Mouse (Mus musculus) neutrophil, adult 5-6 weeks (primary cell): ENCODE measurements around the gene Golm1. TPM values are rescaled to one million over a fixed set of nuclear protein-coding genes. Genes with fewer than 3 reads are reported as not detected.

ENCODE experiments used
- ATAC-seq: fragments of 151-379, 151-347 bp; 2 replicates; pipeline ENCODE4 v1.8.0; 2017; ENCODE audit warnings: mild to moderate bottlenecking, moderate TSS enrichment; ENCODE audit not compliant: insufficient number of reproducible peaks, poor library complexity, low FRiP score, severe bottlenecking; ENCODE audit errors: extremely low read depth
- total RNA-seq: library from RNA; stranded (forward); fragments of 200-1000 nt; gene quantifications from 2 replicates; pipeline ENCODE4 v1.2.3, GENCODE M21; 2017

Golm1 gene
- total RNA-seq, 1 experiment from 2014 or later = 22.6 TPM

GRCm38 (mm10) chr13:59679908-59680307, 4.3 kb upstream of the Golm1 start:
- no peak for ATAC-seq

DNA sequence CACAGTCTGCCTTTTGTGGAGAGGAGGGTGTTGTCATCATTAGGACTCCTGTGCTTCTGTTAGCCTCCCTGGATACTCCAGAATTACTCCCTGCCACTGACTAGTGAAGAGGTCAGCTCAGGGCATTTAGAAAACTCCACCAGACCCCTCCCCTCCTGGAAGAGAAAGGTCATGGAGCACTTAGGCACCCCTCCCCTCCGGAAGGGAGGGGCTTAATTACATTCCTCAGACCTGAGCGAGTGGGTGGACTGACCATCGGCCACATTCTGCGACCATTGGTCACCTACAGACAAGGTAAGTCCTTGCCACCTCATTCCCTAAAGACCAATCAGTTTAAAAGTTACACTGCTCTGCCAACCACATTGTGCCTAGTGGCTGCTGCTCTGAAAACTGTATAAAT, 3.7 kb upstream of the Golm1 start:
- no peak for ATAC-seq

DNA sequence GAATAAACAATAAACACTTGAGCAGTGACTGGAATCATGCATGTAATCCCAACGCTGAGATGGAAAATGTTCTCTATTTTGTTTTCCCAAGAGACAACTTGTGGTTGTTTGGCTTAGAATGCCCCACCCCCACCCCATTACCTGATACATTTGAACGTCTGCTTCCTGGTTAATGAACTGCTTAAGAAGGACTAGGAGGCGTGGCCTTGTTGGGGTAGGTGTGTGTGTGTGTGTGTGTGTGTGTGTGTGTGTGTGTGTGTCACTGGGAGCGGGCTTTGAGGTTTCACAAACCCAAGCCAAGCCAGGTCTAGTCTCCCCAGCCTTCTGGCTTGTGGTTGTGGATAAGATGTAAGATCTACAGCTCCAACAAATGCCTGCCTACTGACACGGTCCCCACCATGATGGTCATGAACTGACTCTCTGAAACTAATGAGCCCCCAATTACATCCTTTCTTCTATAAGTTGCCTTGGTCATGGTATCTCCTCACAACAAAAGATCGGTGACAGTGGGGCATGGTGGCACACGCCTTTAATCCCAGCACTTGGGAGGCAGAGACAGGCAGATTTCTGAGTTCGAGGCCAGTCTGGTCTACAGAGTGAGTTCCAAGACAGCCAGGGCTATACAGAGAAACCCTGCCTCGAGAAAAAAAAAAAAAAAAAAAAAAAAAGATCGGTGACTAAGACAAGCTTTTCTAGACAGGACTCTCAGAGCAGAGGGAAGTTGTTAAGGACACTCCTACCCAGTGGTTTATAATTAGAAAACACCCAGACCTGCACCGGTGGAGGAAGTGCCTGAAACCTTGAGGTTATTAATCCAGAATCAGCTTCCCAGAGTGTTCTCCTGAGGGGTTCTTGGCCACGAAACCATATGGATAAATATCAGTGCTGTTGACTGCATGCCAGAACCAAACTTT, 962 bp upstream of the Golm1 start:
- peak; percentile 61; the same call in 1 of the 2 replicates for ATAC-seq

GRCm38 (mm10) chr13:59674761-59675150, 855 bp downstream of the Golm1 start:
- no peak for ATAC-seq

DNA sequence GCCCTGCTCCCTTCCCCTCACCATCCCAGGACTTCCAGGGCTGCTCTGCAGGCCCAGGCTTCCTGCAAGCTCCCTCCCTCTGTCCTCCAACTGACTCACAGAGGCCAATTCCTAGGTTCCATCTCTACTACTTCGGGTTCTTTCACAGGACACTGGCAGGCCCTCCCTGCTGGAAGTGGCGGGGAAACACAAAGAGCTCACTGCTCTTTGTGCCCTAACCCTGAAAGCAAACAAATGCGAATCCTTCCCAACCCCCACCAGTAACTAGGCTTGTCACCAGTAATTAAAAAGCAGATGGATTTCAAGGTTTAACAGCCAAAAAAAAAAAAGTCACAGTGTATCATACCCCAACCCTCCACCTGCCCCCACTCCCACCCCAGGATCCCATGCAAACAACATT, 1.4 kb downstream of the Golm1 start:
- ATAC-seq = no peak

DNA sequence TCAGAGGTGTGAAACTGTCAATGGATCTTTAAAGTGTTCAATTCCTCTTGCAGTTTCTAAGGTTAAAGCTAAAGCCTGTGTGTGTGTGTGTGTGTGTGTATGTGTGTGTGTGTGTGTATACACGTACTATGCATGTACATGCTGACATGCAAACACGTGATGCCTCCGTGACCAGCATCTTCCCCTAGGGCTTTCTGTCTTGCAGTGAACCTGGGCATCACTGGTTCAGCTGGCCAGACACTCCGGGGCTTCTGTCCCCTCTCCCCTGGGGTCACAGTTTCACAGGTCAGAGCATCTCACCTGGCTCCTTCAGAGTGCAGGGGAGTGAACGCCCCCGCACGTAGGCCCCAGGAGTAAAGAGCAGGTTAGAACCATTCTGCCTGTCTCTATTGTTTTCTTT, 2.0 kb downstream of the Golm1 start:
- ATAC-seq = no peak

- no peak for ATAC-seq
These were observed 3.4 kb downstream of the Golm1 start for GRCm38 (mm10) chr13:59672248-59672647.

- ATAC-seq = no peak
These were observed 4.1 kb downstream of the Golm1 start for GRCm38 (mm10) chr13:59671521-59671920.

- ATAC-seq = no peak
These were observed 5.7 kb downstream of the Golm1 start for GRCm38 (mm10) chr13:59669946-59670345.

GRCm38 (mm10) chr13:59668501-59669093, 7.0 kb downstream of the Golm1 start:
- ATAC-seq = peak; percentile 53

DNA sequence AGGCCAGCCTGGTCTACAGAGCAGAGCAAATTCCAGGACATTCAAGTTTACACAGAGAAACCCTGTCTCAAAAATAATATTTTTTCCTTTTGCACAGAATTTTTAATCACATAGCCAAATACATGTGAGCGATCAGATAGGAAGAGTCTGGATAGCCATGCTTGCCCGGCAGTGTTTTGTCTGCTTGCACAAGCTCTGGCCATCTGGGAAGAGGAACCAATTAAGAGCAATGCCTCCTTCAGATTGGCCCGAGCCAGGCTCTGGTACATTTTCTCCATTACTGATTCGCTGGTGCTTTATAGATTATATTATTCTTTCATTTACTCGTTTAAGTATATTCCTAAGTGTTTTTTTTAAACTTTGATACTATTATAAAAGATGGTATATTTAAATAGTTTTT, 7.8 kb downstream of the Golm1 start:
- ATAC-seq = no peak

- no peak for ATAC-seq
These were observed 11.5 kb downstream of the Golm1 start for GRCm38 (mm10) chr13:59663939-59664712.

DNA sequence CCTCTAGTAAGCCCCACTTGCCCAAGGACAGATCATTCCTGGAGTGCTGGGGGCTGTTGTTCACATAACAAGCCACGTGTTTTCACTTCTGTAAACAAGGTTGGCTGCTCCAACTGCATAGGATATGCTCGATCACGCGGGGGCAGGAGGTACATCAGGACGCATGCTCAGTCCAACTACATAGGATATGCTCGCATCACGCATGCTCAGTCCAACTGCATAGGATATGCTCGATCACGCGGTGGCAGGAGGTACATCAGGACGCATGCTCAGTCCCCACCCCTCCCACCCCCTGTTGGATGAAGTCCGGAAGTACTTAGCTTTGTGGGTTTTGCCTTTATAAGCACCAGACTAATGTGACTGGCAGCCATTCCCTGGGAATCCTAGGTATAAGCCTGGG, 13.6 kb downstream of the Golm1 start:
- ATAC-seq = no peak

DNA sequence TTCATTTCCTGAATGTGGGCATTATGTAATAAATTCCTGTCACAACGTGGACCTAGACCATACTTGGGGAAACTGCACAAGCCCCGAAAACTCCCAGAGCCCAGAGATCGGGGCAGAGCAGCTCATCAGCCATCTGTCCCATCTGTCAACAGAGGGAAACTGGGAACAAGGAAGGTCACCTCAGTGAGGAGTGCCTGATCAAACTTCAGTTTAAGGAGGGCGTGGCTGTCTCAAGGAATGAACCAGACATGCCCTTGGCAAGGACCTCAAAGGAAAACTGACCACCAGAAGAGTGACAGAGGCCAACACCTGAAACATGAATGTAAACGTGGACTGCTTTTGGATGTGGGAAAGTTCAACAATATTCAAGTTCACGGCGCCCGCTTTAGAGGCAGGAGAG, 14.2 kb downstream of the Golm1 start:
- no peak for ATAC-seq

- ATAC-seq = no peak
These were observed 15.2 kb downstream of the Golm1 start for GRCm38 (mm10) chr13:59660371-59660770.

- no peak for ATAC-seq
These were observed 17.8 kb downstream of the Golm1 start for GRCm38 (mm10) chr13:59657781-59658180.

DNA sequence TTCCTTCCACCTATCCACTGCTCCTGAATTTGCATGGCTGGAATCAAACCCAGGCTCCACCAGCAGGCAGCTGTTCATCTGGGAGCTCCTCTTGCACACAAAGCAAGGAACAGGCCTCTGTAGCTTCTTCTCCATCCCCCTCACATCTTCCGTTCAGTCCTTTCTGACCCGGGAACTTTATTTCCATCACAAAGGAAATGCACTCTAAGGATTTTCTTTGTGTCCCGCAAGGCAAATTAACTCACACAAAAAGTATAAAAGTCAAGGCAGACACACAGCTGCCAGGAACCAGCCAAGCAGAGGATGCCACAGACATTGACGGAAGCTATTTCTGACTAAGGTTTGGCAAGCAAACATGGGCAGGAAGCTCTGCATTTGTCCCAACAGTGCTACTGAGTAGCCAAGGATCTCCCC, 18.6 kb downstream of the Golm1 start:
- ATAC-seq = no peak

DNA sequence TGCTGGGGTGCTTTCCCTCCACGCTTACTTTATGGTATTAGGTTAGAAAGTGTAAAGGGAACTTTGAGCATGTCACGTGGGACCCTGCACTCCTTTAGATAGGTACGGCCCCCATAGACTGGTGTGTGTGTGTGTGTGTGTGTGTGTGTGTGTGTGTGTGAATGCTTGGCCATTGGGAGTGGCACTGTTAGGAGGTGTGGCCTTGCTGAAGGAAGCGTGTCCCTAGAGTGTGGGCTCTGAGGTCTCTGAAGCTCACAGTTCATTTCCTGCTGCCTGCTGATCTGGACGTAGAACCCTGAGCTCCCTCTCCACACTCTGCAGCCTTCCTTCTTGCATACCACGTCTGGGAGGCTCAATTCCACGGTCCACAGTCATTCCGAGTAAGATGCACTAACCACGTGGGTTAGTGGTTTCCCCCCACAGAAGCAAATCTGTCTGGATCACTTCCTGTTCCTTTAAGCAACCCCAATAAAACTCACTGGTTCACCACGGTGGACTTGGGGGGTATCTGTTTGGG, 19.2 kb downstream of the Golm1 start:
- ATAC-seq = peak; percentile 49

GRCm38 (mm10) chr13:59655718-59656315, 19.8 kb downstream of the Golm1 start:
- ATAC-seq = no peak
